Mouse (Mus musculus) E14TG2a.4 (cell line): Measurements from ENCODE around the gene Mrpl2.

Source experiments
- CTCF ChIP-seq: conservative IDR thresholded peaks from 2 replicates; pipeline ENCODE4 v1.5.1; 2014; ENCODE audit warnings: low read length
- POU5F1 ChIP-seq: IDR thresholded peaks from 2 replicates; pipeline ENCODE4 v1.6.1; 2014; ENCODE audit warnings: low read length, borderline replicate concordance

GRCm38 (mm10) chr17:46628791-46629684 lies 17.0 kb upstream of the Mrpl2 start, which contains the start of gene Ptk7:
- TF ChIP-seq CTCF: no peak
- TF ChIP-seq POU5F1: no peak
